Mouse (Mus musculus): ENCODE data around the gene Sema6c.

DNA sequence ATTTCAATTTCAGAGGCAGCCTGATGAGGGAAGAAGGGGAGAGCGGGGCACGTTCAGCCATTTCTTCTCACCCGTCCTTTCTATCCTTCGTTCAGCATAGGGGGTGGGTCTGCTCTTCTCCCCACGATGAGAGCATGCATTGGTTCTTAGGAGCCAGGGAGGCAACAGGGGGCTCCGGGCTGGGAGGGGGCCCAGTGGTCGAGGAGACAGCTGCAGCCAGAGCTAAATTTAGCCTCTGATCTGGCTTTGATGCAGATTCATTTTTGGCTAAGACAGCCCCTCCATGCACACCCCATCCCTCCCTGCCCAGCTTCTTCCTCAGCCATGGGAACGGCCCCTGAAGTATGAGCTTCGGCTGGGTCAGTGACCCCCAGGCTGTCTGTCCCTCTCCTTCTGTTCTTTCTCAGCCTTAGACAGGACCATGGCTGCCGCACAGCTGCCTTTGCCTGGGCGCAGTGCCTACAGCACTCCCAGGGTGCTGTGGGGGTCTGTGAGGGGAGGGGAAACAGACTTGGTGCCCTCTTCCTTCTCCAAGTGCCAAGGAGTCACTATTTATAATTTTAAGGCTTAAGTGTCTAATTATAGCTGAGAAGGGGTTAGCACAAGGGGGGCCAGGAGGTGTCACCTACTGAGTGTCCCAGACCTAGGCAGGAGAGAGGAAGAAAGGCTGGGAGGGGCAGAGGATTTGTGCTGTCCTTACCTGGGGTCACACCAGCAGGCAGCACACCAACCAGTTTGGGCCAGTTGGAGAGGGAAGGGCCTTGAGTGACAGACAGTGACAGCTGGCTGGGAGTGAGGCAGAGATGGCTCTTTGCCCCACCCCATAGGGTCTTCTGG lies 3.4 kb downstream of the Sema6c start:
- no peak for TF ChIP-seq CTCF (IDR thresholded peaks at IDR 0.05; ENCODE audit: borderline replicate concordance, extremely low read depth, insufficient read depth, insufficient read length)
- no peak for TF ChIP-seq POLR2A (IDR thresholded peaks at IDR 0.05; ENCODE audit: borderline replicate concordance, extremely low read depth, insufficient read depth, insufficient read length, poor library complexity, severe bottlenecking)

Data from brain, embryonic 14.5 days (tissue).